Mouse (Mus musculus) gastrocnemius, postnatal 14 days (tissue): ENCODE data around the gene Ift122. TPM values are rescaled to one million over a fixed set of nuclear protein-coding genes. Genes with fewer than 3 reads are reported as not detected.

ENCODE experiments used
- DNase-seq: peaks from one replicate; pipeline ENCODE4 v3.0.0; 2021; ENCODE audit warnings: mixed read lengths
- intact Hi-C: fragments of 180-260 bp; cut with DNase I; formaldehyde crosslinking; loops from one replicate; pipeline ENCODE4 v1.15.1; 2025; ENCODE audit warnings: low total_unique reads
- total RNA-seq, 2 experiments: library from RNA; stranded (reverse); gene quantifications; 2 replicates each; pipeline ENCODE4 v1.2.3; 2021

The Ift122 gene
- total RNA-seq, 2 experiments from 2014 or later: 11.0 to 19.0 TPM

DNA sequence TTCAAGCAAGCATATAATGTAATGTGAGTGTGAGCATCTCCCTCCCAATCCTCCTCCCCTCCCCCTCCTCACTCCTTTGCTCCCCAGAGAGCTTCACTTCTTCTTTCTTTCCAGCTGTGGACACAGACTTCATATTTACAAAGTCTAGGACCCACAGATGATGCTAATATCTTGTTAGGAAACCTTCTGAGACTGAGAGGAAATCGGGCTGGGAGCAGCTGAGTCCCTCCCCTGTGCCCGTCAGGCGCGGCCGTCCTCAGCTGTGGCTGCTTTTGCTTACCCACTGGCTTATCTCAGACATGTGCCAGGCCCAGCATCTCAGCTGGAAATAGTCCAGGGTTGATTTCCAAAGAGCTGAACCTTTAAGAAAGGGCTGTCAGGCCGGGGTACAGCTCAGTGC, 93.1 kb downstream of the Ift122 start:
- no peak for DNase-seq
- intact Hi-C loops: no loop called here

DNA sequence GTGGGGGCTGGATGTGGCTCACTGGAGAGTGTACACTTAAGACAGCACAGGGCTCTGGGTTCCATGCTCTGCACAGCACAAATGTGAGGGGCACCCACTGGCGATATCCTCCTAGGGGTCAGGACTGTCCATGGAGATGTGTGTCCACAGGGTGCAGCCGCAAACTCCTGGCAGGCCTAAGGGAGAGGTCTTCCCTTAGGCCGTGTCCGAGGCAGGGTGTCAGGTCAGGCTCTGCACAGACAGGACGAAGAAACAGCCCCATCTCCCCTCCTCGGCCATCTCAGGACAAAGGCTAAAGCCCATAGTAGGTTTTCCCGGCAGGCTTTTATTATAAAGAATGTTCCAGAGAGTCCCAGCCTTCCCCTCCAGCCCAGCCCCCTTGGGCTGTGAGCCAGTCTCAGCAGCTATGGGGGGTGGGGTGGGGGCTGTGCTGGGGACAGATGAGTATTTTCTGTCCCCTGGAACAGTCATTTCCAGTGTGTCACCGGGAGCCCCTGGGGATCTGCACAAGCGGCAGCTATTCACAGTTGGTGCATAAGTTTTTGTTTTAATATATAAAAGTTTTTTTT, 101.3 kb downstream of the Ift122 start:
- intact Hi-C loops: no loop called here
- no peak for DNase-seq

DNA sequence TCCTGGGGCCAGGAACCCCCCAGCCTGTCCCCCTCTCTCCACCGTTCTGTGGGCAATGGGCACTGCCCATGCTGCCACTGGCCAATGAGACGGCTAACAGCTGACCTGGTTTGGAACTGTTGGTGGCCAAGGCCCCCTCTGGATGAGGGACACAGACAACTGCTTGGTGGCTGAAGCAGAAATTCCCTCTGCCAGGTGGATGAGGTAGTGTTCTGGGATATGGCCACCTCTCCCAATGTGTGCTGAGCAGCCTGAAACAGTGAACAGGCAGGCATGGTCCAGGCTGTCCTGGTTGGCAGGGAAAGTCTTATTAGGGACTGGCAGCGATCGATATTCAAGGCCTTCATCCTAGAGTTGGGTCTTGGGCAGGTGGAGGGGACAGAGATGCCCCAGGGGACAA, 101.9 kb downstream of the Ift122 start:
- no peak for DNase-seq
- intact Hi-C loops: no loop called here

DNA sequence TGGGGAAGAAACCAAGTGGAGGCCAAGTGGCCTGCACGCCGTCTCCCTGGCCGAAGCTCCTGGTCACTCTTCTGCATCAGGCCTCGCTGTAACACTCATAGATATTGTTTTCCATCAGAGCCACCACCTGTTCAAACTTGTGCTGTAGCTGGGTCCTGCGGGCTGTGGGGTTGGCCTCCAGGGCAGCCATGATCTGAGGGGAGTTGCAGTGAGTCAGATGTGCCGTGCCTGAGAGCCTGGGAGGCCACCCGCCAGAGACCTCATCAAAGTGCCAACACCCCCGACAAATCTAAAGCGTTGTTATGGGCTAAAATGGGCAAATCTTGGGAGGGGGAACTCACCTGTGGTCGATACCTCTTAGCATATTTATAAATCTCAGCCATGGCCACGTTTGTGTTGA, 102.4 kb downstream of the Ift122 start:
- no peak for DNase-seq
- intact Hi-C loops: no loop called here

DNA sequence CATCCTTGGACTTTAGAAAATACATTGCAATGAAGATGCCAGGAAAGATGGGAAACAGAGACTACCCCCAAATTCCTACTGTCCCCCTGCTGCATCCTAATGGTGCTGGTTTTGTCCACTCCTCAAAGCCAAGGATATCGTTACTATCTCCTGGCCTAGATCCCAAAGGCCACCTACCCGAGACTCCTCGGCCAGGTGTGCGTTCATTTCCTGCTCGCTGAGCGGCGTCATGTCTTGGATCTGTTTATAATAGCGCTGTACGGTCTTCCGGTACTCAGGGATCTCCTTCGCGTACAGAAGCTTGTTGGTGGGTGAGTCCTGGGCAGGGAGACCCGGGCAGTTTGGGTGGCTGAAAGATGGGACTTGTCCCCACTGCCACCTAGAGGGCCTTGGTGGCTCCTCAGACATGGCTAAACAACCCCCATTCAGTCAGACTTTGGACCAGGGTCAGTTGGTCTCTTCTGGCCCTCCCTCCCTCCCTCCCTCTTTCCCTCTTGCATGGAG, 103.2 kb downstream of the Ift122 start:
- DNase-seq: no peak
- intact Hi-C loops: no loop called here

DNA sequence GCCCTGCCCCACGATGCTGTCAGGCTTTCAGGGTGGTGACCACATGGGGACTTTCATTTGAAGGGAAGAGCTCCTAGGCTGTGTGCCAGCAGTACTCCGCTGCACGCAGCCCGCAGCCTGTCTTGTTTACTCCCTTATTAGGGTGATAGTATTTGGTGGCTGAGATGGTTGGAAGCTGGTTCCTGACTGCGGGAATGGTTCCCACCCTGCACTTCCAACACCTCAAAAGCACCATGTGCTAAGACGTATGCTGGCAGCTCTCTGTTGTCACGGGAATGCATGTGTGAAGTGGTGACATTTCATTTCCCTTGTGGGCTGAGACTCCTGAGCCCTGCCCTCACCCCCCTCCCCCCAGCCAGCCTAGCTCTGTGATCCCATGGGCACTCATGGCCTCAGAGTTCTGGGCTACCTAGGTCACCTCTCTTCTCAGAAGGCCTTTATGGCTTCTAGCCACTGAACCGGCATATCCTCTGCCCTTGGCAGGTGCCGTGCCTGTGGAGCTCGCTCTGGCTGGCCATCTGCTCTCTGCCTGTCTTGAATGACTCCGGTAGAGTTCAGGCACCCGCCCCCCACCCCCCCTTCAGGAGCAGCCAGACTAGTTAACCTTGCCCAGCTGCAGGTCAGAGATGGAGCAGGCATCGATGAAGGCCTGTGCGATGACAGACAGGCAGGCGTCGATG, 103.8 kb downstream of the Ift122 start:
- peak; percentile 68 for DNase-seq
- intact Hi-C loops: no loop called here

DNA sequence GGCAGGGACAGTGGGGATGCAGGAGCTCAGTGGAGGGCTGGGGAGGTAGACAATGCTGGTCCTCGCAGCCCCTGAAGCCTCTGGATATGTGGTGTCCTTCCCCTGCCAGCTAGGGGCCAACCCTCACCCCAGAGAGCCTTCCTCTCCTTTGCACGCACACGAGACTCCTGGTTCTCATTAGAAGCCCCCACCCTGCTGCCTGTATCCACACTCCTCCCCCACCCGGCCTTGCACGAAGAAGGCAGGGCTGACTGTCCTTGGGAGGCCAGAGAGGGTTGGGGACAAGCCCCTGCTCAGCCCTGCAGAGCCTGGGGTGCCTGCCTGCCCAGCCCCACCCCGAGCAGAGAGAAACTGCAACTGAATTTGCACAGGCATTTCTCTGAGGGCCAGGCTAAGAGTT, 104.4 kb downstream of the Ift122 start:
- DNase-seq: no peak
- intact Hi-C loops: no loop called here

DNA sequence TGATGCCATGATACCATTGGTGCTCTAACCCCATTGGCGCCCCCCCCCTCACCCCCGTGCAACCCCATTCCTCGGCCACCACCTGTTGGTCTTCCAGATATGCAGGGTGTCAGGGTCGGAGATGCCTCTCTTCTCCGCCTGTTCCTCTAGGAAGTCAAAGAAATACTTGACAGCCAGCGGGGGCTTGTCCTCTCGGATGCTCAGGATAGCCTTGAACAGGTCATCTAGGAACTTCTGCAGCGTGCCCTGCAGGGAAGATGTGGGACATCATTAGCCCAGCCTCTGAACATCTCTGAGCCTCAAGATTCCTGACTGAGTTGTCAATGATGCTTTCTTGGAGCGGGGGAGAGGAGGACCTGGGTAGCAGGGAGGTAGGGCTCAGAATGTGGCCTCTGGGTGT, 105.2 kb downstream of the Ift122 start:
- no peak for DNase-seq
- intact Hi-C loops: no loop called here

DNA sequence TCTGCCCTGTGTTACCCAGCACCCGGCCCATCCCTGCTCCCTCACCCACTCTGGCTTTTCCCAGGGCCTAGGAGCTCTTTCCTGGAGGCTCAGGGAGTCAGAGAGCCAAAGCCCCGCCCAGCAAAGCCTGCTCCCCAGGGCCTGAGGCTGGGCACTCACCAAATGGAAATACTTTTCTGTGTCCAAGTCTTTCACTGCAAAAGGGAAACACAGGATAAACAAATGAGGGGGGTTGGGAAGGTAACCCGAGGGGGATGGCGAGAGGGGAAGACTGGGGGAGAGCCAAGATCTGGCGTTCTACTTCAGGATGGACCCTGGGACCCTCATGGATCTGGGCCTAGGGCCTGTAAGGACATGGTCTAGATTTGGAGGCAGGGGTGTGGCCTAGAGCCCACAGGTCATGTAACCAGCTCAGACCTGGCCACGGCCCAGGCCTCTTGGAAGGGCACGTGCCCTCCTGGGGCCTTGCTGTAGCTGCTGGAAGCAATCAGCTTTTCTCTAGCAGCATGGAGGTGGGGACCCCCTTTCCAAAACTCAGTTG, 106.0 kb downstream of the Ift122 start:
- intact Hi-C loops: no loop called here

DNA sequence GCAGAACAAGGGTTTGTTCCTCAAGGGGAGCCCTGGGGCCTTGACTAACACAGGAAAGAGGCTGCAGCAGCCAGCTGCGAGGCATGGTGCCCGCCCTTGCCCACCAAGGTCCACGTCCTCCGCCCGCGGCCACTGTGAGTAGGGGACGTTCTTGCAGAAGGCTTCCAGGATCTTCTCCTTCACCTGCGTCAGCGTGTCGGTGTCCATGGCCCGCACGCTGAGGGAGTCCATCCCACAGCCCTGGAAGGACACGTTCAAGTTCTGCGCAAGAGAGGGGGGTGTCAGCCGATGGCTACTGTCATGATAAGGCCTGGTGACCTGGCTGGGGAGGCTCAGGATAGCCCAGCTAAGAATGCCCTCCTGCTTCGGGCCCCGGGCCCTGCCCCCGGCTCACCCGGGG, 107.1 kb downstream of the Ift122 start:
- DNase-seq: no peak
- intact Hi-C loops: no loop called here

More for the DNA sequence above, 106.0 kb downstream of the Ift122 start:
- DNase-seq: peak; percentile 89

DNA sequence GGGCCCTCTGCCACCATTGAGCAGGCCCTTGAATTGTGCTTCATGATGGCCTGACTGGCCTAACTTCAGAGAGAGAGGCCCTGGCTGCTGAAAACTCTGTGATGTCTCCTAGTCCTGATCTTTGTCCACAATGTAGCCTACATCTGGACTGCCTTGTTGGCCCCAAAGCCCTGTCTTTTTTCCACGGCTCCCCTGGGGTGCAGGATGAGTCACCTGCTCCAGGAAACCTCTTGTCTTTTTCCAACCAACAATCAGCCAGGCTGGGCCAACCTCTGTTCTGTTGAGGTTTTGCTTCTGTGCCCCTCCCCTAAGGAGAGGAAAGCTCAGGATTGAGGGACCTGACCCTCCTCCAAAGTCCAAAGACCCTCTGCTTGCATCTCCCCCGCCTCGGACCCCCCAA, 108.5 kb downstream of the Ift122 start:
- intact Hi-C loops: no loop called here
- DNase-seq: no peak

DNA sequence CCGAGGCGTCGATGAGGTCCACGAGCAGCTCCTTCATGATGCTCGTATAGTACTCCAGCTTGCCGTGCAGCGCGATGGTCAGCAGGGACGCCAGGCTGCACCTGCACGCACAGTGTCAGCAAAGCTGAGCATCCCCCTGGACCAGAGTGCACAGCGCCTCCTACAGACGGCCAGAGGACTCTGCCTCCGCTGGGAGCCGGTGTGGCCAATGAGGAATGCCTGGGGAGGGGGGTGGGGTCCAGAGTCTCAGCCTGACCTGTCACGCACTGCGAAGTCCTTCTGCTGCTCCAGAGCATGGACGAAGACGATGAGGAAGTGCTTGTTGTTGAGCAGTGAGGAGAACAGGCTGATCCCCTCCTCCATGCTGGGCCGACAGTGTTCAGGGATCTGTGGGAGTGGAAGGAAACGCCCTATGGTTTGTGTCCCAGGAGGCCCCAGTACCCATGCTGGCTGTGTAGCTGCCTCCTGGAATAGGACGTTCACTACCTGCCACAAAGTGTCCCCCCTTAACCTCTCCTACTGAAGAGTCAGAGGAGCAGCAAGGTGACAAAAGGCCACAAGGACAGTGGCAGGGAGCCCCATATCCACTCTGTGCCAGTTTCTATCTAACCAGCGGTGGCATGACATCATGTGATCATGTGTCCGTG, 109.3 kb downstream of the Ift122 start:
- intact Hi-C loops: no loop called here
- DNase-seq: no peak

DNA sequence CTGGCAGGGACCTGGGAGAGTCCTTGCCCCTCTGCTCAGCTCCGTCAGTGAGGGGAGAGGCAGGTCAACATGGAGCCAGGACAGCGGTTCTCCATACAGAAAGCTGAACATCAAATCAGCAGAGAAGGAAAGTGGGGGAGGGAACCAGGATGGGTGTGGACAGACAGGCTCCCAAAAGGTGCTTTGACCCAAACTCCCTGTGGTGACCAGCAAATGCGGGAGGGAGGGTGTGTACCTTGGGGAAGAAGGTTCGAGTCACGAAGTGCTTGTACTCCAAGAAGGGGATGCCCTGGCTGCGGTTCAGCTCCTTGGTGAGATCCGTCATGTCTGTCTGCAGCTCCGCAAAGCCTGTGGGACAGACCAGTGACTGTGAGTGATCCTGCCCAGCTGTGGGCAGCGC, 110.4 kb downstream of the Ift122 start:
- DNase-seq: no peak
- intact Hi-C loops: no loop called here

DNA sequence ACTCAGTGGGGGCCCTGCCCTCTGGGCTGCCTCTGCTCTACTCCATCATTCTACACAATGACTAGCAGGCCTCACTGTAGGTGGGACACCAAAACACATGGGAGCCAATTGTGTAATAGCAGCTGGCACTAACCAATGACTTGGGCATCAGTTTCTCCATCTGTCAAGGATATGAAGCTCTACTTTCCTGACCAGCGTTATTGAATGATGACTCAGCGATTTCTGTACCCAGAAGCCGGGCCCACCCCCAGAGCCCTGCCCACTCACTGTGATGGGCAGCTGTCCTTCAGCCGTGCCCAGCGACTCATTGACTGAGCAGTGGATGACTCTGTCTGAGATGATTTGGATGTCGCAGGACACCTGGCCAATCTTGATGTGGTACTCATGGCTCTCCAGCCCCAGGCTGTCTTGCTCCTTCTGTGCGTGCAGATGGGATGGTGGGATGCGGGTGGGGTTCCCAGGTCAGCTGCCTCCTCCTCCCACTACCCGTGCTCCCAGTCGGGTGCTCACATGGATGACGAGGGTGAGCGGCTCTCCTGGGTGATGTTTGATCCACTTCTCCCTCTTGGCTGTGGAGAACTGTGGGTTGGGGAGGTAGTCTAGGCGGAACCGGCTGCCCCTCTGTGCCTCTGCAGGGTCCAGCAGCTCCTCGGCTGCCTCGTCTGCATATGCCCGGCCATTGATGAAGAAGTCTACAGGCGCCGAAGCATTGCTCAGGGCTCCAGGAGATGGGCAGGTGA, 113.1 kb downstream of the Ift122 start:
- DNase-seq: no peak
- intact Hi-C loops: no loop called here

DNA sequence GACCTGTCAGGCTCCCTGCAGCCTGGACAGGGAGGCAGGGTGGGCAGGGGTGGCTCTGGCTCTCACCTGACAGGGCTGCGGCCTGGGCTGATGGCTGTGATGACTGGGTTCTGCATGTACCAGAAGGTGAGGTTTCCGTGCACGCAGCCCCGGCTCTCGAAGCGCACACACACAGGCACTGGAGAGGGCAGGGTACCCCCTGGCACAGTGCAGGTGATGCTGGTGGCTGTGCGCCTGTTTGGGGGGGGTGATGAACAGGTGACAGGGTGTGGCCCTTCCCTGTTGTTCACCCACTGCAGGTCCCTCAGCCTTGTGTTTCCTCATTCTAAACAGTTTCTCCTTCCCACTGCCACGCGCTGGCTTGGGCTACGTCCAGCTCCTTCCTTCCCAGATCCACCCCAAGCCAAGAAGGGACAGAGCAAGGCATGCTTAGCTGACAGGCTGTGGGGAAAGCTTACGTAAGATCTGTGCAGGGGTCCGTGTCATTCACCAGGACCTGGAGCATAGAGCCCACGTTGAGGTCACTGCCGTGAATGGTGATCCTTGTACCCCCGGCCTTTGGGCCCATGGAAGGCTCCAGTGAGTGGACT, 114.1 kb downstream of the Ift122 start:
- intact Hi-C loops: no loop called here
- no peak for DNase-seq

DNA sequence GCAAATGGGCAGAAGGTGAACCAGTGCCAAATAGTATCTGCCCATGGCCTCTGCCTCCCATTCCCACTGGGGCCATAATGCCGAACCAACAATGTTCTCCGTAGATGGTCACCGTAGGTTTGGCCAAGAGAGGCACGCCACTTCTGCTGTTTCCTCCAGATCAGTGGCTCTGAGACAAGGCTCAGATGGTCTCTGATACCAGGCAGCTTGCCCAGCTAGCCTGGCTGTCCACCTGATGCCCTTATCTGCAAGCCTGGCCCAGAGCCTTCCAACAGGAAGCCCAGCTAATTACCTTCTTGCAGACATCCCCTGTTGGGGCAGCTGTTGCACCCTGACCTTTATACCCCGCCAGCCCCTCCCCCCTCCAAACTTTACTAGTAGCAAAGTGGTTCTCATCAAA, 114.8 kb downstream of the Ift122 start:
- DNase-seq: no peak
- intact Hi-C loops: no loop called here

DNA sequence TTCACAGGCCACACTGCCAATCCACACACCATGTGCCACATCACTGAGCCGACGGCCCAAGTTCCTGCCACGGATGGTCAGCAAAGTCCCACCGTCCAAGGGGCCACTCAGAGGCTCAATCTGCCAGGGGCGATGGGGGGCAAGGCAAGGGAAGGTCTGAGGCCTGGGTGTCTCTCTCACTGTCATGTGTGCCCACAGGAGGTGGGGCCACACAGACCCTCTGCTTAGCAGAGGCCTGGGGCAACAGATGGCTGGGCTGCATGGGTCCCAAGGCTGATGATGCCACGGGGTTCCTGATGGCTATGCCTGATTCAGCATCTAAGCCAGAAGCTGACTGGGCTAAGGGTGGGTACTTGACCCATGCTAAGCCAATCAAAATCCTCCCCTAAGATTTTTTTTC, 115.4 kb downstream of the Ift122 start:
- no peak for DNase-seq
- intact Hi-C loops: no loop called here

DNA sequence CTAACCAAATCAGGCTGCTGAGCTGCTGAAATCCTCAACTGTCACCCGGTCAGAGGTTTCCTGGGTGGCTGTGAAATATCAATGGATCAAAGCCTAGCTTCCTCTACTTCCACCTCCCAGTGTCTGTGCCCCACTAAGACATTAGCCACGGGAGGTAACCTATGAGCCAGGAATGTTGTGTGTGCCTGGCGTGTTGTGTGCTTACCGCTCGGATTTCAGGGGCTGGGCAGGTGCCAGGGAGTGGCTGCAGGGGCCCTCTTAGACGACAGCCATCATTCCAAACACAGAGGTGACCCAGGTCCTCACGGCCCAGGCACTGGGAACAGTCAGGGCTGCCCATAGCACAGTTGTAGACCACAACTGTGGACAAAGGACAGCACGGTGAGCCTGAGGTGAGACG, 115.8 kb downstream of the Ift122 start:
- DNase-seq: peak; percentile 39
- intact Hi-C loops: no loop called here

DNA sequence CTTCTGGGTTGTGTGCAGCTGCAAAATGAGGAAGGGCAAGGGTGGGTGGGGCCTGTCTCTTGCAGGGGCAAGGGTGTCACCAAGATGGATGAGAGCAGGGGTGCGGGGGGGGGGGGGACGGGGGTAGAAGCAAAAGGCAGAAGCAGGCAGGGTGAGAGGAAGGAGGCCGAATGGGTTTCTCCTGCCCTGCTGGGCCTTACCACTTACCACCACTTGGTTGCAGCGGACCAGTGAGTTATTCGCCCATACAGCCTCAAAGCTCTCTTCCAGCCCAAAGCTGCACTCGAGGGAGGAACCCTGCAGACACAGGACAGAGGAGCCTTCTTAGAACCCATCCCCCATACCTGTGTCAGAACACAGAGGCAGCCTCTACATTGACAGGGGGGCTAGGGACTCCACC, 116.7 kb downstream of the Ift122 start:
- intact Hi-C loops: loop anchor here (5.0 kb wide), 1 partner anchor 68 kb away; no protein-coding TSS in a partner anchor
- DNase-seq: no peak
